Mouse (Mus musculus) adrenal gland, postnatal 14 days (tissue): ENCODE results near the gene 1700122O11Rik. TPM values are rescaled to one million over a fixed set of nuclear protein-coding genes. Genes with fewer than 3 reads are reported as not detected.

ENCODE experiments used
- DNase-seq: peaks from one replicate; pipeline ENCODE4 v3.0.0; 2021; ENCODE audit warnings: mixed read lengths
- long read RNA-seq, 2 experiments: library from polyadenylated mRNA; stranded (forward); transcript quantifications; one replicate each; pipeline ENCODE4 v2.0.0; 2021
- total RNA-seq: library from RNA; stranded (reverse); gene quantifications from 2 replicates; pipeline ENCODE4 v1.2.3, GENCODE M21; 2021

1700122O11Rik gene
- not detected in 2 replicates for total RNA-seq
- long read RNA-seq, experiment 1: 0 reads
- long read RNA-seq, experiment 2: 0 reads

GRCm38 (mm10) chr17:48038193-48038592 lies at the start of gene 1700122O11Rik:
TSS of gene 1700122O11Rik (minus strand) at chr17:48038293.
- DNase-seq: no peak

GRCm38 (mm10) chr17:48080626-48081025 lies 42.5 kb upstream of the 1700122O11Rik start:
- peak; percentile 1 for DNase-seq

GRCm38 (mm10) chr17:48067729-48068128 lies 29.6 kb upstream of the 1700122O11Rik start:
- DNase-seq: peak; percentile 2

GRCm38 (mm10) chr17:48067083-48067614 lies 29.1 kb upstream of the 1700122O11Rik start:
- peak; percentile 1 for DNase-seq

GRCm38 (mm10) chr17:48065081-48065501 lies 27.0 kb upstream of the 1700122O11Rik start:
- peak; percentile 2 for DNase-seq

- peak; percentile 0 for DNase-seq
These were observed 26.2 kb upstream of the 1700122O11Rik start for GRCm38 (mm10) chr17:48064196-48064843.

- peak; percentile 15 for DNase-seq
These were observed 19.3 kb upstream of the 1700122O11Rik start for GRCm38 (mm10) chr17:48057382-48057781.

- peak; percentile 1 for DNase-seq
These were observed 17.2 kb upstream of the 1700122O11Rik start for GRCm38 (mm10) chr17:48055076-48055816.

GRCm38 (mm10) chr17:48053646-48054045 lies 15.6 kb upstream of the 1700122O11Rik start:
- DNase-seq: no peak

GRCm38 (mm10) chr17:48052338-48053067 lies 14.4 kb upstream of the 1700122O11Rik start:
- peak; percentile 2 for DNase-seq

GRCm38 (mm10) chr17:48051638-48052337 lies 13.7 kb upstream of the 1700122O11Rik start:
- DNase-seq: peak; percentile 6

GRCm38 (mm10) chr17:48045631-48046030 lies 7.5 kb upstream of the 1700122O11Rik start:
- DNase-seq: peak; percentile 93

- DNase-seq: no peak
These were observed 5.2 kb upstream of the 1700122O11Rik start for GRCm38 (mm10) chr17:48043154-48043880.

- DNase-seq: peak; percentile 68
These were observed 3.5 kb upstream of the 1700122O11Rik start for GRCm38 (mm10) chr17:48041351-48042287.

- DNase-seq: peak; percentile 91
These were observed 1.3 kb upstream of the 1700122O11Rik start for GRCm38 (mm10) chr17:48039232-48039866.

- no peak for DNase-seq
These were observed 1.2 kb downstream of the 1700122O11Rik start for GRCm38 (mm10) chr17:48036921-48037320.

GRCm38 (mm10) chr17:48031521-48032430 lies 6.3 kb downstream of the 1700122O11Rik start:
- peak; percentile 59 for DNase-seq

GRCm38 (mm10) chr17:48029241-48029640 lies 8.9 kb downstream of the 1700122O11Rik start:
- DNase-seq: no peak
